Mouse (Mus musculus) urinary bladder, postnatal 25 days (tissue): ENCODE data around the gene Gsdma3.

Source experiments
- DNase-seq: peaks from one replicate; pipeline ENCODE4 v3.0.0; 2022; ENCODE audit warnings: low spot score

Gsdma3 gene

DNA sequence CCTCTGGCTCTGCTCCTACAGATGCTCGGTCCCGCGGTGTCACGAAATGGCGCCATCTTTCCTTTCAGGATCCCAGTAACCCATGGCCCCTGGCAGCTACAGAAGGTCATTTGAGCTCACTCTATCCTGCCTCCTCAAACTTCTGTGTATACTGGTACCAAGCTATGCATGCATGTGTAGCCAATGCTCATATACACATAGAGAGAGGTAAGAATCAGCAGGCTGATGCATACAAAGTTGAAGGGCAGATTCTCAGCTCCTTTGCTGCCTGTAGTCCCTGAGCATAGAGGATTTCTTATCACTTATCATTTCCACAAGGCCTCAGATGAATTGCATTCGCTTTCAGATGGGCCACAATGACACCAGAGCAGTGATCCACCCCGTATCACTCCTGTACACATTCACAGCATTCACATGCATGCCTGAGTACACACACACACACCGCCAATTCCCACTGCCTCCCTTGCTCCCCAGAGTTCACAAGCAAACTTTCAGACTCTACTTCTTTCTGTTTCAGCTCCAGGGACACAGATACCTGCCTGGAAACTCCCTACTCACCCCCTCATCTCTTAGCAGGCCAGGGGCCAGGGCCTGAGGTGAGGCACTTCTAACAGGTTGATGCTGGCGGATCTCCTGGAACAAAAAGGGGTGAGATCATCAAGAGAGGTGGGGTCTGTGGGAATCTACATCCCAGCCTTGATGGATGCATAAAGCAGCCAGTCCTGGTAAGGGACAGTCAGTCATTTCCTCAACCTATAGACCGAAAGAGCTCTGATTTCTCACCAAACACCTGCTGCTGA is at the start of gene Gsdma3, which contains the start of gene Gm12355:
Gene Gsdma3 (plus strand): TSS at position 750 of the 800 bp plus-strand sequence.
Gene Gm12355 (minus strand): TSS at position 51 of the 800 bp plus-strand sequence.
- no peak for DNase-seq

DNA sequence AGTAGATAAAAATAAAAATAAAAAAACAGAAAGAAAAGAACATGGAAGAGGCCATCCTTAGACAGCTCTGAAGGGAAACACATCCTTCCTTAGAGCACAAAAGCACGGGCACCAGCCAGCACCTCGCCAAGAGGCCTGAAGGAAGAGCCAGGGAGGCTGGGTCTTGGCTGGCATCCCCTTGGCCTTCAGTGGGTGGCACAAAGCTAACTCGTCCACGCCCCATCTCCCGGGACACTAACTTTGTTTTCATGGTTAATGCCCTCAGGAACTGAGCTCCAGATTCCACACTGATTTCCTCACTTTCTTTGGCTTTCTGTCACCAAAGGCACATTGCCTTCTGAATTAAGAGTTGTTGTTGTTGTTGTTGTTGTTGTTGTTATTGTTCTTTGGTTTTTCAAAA is 48.4 kb upstream of the Gsdma3 start:
- DNase-seq = no peak

DNA sequence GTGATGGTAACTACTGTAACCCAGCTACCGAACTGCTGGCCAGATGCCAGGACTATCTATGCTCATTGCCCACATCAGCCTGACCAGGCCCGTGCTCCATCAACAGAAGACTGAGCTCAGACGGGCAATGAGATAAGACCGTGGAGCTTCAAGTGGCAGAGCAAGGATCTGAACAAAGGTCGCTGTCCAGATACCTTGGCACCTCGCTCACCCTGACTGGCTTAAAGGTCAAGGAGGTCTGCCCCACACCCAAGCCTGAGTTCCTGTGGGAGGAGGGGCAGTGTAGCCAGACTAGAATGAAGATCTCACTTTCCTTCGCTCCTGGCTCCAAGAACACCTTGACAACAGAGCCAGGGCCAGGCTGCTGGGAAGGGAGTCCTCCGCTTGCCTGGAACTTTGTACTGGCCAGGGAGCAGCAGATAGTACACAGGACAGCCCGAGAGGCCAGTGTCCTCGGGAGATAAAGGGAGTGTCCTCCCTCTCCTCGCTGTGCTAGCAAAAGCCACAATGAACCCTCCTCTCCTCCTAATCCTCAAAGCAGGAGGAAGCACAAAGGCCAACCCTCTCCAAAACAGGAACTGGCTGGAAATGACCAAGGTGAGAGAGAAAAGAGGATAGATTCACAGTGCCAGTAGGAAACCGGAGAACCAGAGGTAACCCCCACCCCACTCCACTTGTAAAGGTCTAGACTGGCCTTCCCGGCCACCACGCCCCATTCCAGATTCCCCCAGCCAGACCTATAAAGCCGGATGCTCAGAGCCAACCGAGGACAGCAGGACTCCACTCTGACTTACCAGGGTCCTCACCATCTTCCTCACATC is 45.6 kb upstream of the Gsdma3 start:
- DNase-seq = no peak

DNA sequence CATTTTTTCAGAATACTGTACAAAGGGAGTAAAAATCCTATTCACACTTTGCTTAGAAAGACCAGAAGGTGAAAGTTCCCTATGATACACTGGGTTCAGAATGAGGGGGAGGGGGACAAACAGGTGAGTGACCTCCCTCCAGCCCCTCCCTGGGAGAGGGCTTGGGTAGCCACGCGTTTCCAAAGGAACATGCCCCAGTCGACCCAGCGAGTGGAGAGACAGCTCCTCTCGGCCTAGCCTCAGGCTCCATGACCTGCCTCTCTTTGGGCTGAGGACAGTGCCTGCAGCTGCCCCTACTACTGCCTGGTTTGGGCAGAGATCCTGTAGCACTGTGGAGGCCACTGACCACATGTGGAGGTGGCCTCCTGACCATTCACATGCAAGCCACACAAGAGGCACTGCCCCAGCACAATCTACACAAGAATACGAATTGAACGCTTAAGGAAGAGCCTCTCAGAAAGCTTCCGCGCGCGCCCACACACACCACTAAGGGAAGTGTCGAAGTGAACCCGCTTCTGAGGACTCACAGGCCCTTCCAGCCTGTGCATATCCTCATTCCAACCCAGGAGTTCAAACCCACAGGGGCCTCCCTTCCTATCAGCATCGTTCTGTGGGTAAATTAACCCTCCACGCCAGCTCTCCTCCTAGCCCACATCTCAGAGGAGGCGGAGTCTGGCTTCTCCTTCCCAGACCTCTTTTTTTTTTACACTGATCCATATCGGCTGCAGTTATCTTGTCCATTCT is 44.7 kb upstream of the Gsdma3 start:
- DNase-seq = no peak

DNA sequence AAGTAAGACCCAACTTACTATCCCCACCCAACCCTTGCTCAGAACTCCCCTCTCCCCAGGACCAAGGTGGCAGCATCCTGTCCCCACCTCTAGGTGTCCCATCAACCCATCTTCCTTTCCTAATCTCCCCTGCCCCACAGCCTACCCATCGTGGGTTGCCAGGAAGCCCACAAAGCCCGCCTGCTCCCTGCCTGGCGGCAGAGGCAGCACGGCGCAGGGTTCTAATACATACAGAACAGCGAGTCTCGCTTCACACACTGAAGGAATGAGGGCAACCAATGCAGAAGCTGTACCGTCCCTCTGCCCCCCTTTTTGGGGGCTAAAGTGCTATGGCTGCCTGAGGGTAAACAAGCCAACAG is 44.2 kb upstream of the Gsdma3 start:
- no peak for DNase-seq

DNA sequence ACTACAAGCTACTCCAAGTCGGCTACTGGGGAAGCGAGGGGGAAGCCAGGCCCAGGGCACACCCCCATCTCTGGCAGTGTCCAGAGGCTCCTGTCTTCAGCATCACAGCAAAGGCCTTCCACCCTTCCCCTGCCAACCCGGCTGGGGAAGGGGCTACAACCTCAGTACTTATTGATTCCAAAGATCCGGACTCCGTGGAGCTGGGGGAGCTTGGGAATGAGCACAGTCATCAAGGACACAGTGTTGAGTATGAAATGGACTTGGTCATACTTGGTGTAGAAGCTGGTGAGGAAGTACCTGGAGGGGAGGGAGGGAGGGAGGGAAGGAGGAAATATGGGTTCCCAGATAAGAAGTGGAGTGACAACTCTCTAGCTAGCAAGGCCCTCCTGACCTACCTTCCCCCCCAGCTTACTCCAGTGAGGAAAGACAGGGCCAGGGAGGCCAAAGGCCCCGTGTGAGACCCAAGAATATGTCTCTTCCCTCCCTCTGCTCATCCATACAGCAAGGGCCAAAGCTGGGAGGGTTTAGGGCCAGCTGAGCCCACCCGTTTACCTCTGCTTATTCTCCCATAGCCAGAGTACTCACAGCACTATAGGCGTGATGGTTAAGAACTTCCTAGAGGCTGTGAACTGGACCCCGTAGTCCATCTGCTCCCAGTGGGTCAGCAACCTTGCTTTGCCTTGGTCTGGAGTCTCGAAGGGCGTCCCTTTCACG is 43.5 kb upstream of the Gsdma3 start:
- DNase-seq = no peak

DNA sequence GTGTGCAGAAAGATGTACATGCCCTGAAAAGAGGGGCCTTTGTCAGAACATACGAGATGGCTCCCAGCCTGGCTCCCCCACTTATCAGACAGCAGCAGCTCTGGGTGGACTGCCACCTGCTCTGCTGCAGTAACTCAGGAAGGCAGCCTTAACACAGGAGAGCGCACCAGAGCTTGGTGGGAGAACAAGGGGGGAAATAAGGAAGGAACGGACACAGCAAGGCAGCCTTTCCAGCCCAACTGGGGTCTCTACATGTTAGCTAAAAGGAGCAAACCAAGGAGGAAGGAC is 43.0 kb upstream of the Gsdma3 start:
- DNase-seq = no peak

DNA sequence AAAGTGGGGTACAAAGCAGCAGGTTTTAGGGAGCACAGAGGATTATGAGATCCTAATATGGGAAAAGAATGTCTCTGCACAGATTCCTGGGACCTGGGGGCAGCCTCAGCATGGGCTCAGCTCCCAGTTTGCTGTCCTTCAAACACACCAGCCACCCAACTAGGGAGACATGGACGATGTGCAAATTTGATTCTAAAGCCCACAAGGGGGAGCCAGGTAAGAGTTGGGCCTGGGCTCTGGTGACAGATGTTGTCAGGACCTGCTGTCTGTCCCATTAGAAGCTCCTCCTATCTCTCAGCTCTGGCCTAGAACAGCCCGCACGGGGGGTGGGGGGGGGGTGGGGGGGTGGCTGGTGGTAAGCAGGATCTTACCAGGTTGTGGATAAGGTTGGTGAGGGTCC is 42.6 kb upstream of the Gsdma3 start:
- no peak for DNase-seq

DNA sequence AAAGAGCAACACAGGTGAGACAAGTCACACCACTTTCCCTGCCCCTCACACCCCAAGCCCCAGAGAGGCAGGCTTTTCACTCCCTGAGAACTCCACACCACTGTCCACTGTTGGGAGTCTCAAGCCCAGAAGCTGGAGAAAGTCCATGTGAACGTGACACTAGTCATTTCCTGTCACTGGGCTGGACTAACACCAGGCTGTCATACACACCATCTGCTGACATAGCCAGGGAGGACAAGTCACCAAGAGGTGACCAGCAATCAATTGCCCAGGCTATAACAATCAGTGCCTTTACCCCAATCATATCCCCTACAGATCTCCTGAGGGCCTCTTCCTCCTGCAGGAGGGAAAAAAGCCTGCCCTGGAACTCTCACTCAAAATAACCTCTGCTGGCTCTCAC is 42.0 kb upstream of the Gsdma3 start:
- DNase-seq = no peak

DNA sequence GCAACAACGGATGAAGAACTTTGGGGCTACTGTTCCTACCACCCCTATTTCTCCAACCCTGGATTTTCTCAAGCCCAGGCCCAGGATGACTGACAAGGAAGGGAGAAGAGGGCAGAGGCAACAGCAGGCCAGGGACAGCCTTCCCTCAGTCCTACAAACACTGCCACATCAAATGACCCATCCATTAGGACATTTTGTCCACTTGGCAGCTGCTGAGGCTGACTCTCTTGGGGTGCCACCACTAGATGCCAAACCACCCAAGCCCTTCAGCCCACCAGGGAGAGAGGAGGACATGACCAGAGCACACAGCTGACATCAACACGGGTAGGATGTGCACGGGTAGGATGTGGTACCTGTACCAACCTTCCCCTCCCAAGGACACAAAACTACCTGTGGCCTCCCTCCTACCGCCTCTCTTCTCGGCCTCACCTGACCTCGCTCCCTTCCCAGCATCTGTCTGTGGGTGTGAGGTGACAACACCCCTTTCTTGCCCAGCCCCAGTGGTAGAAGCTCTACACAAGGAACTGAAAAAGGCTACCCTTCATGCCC is 41.5 kb upstream of the Gsdma3 start:
- no peak for DNase-seq

DNA sequence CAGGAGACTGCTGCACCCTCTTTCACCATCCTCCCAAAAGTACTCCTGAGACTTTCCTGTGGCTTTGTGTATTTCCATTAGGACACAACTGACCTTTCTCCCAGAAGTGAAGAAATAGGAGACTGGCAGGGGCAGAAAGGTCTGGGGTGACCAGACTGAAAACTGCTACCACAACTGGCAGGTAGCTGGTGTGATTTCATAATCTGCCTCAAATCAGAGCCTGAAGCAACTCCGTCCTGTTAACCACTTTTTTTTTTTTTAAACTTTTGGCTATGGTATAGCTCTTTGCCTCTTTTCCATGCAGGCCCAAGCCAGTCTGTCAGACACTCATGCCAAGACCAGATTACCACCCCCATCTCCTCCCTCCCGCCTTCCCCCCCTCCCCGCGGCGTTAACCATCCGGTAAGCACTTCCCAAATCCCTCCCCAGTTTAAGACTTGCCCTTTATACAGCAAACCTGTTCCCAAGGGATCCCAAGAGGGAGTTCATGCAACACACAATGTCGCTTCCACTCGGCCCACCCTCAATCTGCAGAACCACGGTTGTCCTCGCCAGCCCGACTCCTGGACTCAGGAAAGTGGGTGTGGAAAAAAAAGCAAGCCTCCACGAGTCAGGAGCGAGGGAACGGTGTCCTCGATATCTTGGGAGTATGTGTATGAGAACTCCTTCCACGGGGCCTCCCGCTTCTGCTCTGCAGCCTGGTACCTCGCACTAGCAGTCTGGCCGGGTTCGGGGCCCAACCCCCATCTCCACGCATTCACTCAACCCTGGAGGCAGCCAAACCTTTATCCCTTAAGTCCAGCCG is 39.9 kb upstream of the Gsdma3 start:
- no peak for DNase-seq

DNA sequence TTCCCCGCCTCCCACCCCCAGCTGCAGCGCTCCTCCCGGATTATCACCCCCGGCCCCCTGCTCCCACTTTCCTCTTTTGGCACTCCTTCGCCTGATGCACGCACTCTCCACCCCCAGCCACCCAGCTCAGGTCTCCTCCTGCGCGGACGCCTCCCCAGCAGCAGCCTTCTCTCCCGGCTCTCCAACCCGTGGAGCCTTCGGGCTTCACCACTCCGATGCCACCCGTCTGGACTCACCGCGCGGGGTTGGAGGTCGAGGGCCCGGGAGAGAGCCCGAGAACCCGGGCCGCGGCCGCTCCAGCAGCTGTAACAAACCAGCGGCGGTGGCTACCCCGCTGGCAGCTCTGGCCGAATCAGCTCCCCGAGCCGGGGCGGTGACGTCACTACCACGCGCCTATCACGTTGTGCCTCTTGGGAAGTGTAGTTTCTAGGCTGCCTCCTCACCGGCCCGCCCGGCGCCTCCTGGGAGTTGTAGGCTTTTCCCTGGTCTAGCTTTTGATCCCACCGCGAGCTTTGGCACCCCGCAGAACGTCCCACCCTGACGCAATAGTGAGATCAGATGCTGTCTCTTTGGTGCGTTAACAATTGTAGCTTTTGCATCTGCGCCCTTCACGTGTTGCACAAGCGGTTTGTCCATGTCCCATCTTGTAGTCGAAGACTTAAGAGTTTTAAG is 39.1 kb upstream of the Gsdma3 start, which contains the start of gene Ormdl3:
Gene Ormdl3 (minus strand): TSS at position 477 of the 672 bp plus-strand sequence.
- peak; percentile 98 for DNase-seq

DNA sequence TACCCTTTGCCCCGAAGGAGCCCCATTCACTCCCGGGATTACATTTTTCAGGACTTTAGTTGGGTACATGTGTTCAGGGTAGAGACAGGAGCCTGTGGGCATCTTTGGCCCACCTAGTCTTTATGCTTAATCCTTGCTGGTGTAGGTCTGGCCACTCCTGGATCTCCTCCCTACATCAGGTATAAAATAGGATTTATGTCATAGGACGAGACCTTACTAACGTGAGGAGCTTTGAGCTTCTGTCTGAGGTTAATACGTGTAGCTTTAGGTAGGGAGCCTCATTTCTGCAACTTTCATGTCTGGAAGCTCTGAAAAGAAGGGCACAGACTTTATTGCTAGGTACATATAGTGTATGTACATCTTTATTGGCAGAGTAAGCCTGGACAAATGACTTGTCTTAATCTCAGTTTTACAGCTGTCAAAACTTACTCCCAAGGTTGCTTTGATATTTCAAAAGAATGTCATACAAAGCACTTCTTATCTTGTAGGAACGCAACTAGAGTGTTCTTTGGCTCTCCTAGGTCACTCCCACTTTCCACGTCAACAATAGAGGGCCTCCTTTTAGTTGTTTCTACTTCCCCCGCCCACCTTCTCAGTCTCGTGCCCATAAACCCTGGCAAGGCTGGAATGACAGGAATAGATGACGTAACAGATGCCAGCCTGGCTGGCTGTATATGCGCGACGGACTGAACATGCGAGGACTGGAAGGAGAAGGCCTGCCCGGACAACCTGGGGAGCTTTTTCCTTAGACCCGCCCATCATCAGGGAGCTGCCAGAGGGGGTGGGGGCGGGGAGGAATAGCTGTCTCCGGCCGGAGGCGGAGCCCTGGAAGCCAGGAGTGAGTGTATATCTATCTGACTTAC is 38.2 kb upstream of the Gsdma3 start:
- DNase-seq = peak; percentile 65

DNA sequence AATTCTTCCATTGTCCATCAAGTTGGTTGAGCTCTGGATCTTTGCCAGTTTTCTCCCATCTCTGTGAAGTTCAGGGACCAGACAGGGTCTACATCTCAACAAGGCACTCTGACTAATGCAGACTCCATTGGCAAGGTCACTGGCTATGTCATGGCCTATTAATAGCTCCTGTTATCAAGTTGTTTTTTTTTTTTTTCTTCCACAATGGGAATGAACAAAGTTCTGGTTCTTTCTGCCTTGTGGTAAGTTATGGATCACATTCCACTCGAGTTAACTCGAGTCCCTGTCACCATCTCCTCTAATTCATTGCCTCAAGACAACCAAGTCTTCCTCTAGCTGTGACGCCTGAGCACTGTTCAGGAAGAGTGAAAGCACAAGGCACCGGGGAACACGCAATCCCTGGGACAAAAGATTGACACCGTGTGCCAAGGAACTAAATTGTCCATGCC is 37.3 kb upstream of the Gsdma3 start:
- DNase-seq = no peak

DNA sequence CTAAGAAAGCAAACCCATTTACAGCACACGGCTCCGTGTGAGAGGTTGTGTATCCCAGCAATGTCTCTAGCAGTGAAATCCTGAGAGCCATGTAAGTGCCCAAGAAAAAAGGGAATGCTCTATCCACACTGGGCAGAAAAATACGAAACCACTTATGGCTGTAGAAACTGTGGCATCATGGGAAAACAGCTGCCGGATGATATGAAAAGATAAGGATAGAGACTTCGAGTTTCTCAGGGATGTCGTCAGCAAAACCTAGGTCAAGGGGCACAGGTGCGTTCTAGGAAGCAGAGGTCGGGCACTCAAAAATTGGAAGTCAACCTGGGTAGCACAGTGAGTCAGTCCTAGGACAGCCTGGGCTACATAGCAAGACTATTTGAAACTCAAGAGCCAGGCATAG is 36.9 kb upstream of the Gsdma3 start:
- DNase-seq = no peak

DNA sequence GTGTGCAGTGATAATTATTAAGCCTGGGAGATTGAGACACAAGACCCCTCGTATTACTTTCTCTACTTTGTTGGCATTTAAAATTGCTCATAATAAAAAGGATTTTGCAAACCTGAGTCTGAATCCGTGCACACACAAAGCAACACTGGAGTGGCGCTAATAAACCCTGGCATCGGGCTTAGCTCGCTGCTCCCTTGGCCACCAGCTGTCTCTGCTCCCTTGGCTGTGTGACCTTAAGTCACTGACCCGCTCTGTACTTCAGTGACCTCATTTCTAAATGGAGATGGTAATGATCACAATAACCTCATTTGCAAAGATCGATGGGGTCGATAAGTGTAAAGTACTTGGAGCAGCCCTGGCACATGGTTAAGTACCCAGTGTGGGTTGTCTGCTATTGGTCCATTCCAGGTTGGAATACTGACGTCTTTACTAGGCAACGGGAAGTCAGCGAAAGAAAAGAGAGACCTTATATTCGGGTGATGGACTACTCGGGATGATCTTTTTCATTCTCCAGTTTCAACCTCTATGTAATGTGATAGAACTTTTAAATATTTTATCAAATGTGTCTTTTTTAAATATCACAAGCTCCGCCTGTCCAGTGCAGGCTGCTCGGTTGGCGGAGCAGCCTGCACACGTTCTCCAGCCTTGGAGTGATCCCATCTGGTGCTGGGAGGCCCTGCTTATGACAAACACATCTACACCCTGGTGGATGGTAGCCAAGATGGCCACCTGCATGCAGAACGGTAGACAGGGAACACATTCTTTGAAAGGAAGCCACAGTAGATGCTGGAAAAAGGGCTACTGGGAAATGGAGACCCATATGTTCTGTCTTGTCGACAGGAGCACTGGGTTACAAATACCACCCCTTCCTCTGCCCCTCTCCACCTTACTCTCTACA is 35.4 kb upstream of the Gsdma3 start:
- DNase-seq = no peak

DNA sequence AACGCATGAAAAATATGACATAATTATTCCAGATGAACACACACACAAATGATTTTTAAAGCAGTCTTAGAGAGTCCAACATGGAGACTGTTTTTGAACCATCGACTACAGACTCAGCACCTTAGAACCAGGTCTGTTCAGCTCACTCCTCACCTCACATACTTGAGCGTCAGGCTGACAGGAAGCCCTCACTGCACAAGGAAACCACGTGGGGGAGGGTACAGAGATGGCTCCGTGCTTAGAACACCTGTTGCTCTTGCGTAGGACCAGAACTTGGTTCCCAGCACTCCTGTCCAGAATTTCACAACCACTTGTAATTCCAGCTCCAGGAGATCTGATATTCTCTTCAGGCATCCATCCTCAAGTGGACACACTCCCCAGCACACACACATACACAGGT is 31.1 kb upstream of the Gsdma3 start:
- no peak for DNase-seq

DNA sequence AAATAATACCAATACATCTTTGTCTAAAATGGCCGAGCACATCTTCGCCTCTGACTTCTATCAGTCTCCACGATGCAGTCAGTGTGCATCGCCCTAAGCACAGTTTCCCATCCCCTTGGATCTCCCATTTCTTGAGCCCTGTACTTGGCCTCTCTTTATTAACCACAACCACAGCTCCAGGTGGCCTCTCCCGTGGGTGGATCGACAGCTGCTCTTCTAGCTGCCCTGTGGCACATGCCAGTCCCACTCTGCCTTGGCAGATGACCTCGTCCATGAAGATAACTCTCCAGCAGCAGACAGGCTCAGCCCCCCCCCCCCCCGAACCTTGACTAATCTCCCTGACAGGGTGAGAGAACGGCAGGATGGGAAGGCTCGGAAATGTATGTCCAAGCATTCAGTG is 30.7 kb upstream of the Gsdma3 start:
- no peak for DNase-seq
